Mouse (Mus musculus) ES-E14 (cell line): ENCODE measurements around the gene Sucnr1.

Experiments
- HCFC1 ChIP-seq: IDR thresholded peaks from 2 replicates; pipeline ENCODE4 v1.6.1; 2012; ENCODE audit warnings: low read length, inconsistent platforms, borderline replicate concordance; ENCODE audit not compliant: insufficient read depth
- MAFK ChIP-seq: IDR thresholded peaks from 2 replicates; pipeline ENCODE4 v1.6.1; 2014; ENCODE audit warnings: mild to moderate bottlenecking, low read depth, low read length, inconsistent platforms; ENCODE audit not compliant: insufficient read depth

GRCm38 (mm10) chr3:60085729-60086128, 4.1 kb downstream of the Sucnr1 start:
- TF ChIP-seq MAFK, result no peak
- TF ChIP-seq HCFC1, result no peak
